Mouse (Mus musculus): ENCODE measurements around the gene Fam180a.
"Not testable (repeated sequence)": the region's sequence is repeated elsewhere in the genome, so short reads cannot be mapped to it uniquely, and the experiment has no call there.

The Fam180a gene

GRCm38 (mm10) chr6:35326111-35326515 is at the start of gene Fam180a:
Gene Fam180a (minus strand): TSS chr6:35326141.
- DNase-seq (ENCODE audit: low spot score): no peak

- no peak for DNase-seq (ENCODE audit: low spot score)
Observed at GRCm38 (mm10) chr6:35374052-35374451, 48.1 kb upstream of the Fam180a start.

GRCm38 (mm10) chr6:35370356-35370755 is 44.4 kb upstream of the Fam180a start:
- no peak for DNase-seq (ENCODE audit: low spot score)

GRCm38 (mm10) chr6:35369578-35370282 is 43.8 kb upstream of the Fam180a start:
- DNase-seq (ENCODE audit: low spot score): not testable (repeated sequence)

GRCm38 (mm10) chr6:35362596-35362995 is 36.7 kb upstream of the Fam180a start:
- no peak for DNase-seq (ENCODE audit: low spot score)

- no peak for DNase-seq (ENCODE audit: low spot score)
Observed at GRCm38 (mm10) chr6:35355320-35355719, 29.4 kb upstream of the Fam180a start.

GRCm38 (mm10) chr6:35354622-35354998 is 28.7 kb upstream of the Fam180a start:
- no peak for DNase-seq (ENCODE audit: low spot score)

- DNase-seq (ENCODE audit: low spot score): no peak
Observed at GRCm38 (mm10) chr6:35353846-35354621, 28.1 kb upstream of the Fam180a start.

- no peak for DNase-seq (ENCODE audit: low spot score)
Observed at GRCm38 (mm10) chr6:35353416-35353815, 27.5 kb upstream of the Fam180a start.

- no peak for DNase-seq (ENCODE audit: low spot score)
Observed at GRCm38 (mm10) chr6:35352867-35353266, 26.9 kb upstream of the Fam180a start.

- DNase-seq (ENCODE audit: low spot score): no peak
Observed at GRCm38 (mm10) chr6:35351826-35352225, 25.9 kb upstream of the Fam180a start.

GRCm38 (mm10) chr6:35349784-35350183 is 23.8 kb upstream of the Fam180a start:
- no peak for DNase-seq (ENCODE audit: low spot score)

- no peak for DNase-seq (ENCODE audit: low spot score)
Observed at GRCm38 (mm10) chr6:35338640-35339039, 12.7 kb upstream of the Fam180a start.

GRCm38 (mm10) chr6:35337836-35338235 is 11.9 kb upstream of the Fam180a start:
- no peak for DNase-seq (ENCODE audit: low spot score)

- DNase-seq (ENCODE audit: low spot score): no peak
Observed at GRCm38 (mm10) chr6:35335452-35335851, 9.5 kb upstream of the Fam180a start.

- no peak for DNase-seq (ENCODE audit: low spot score)
Observed at GRCm38 (mm10) chr6:35334278-35334677, 8.3 kb upstream of the Fam180a start.

GRCm38 (mm10) chr6:35333632-35334031 is 7.7 kb upstream of the Fam180a start:
- no peak for DNase-seq (ENCODE audit: low spot score)

- no peak for DNase-seq (ENCODE audit: low spot score)
Observed at GRCm38 (mm10) chr6:35330834-35331233, 4.9 kb upstream of the Fam180a start.

- no peak for DNase-seq (ENCODE audit: low spot score)
Observed at GRCm38 (mm10) chr6:35329956-35330355, 4.0 kb upstream of the Fam180a start.

GRCm38 (mm10) chr6:35324306-35324705 is 1.6 kb downstream of the Fam180a start:
- DNase-seq (ENCODE audit: low spot score): no peak

- DNase-seq (ENCODE audit: low spot score): no peak
Observed at GRCm38 (mm10) chr6:35323046-35323445, 2.9 kb downstream of the Fam180a start.

- no peak for DNase-seq (ENCODE audit: low spot score)
Observed at GRCm38 (mm10) chr6:35321105-35321504, 4.8 kb downstream of the Fam180a start.

GRCm38 (mm10) chr6:35319850-35320249 is 6.1 kb downstream of the Fam180a start:
- no peak for DNase-seq (ENCODE audit: low spot score)

All from T-cell, adult 2 months (primary cell).